Mouse (Mus musculus) fat pad, adult 2 months (tissue): ENCODE results near the gene Olfr1467.

ENCODE experiments used
- DNase-seq: peaks from one replicate; pipeline ENCODE4 v3.0.0-alpha.2; 2011; ENCODE audit warnings: low read depth, low spot score; ENCODE audit errors: extremely low read depth

Gene Olfr1467

GRCm38 (mm10) chr19:13361936-13362335 lies at the start of gene Olfr1467:
Gene Olfr1467 (plus strand): TSS chr19:13362236.
- no peak for DNase-seq

GRCm38 (mm10) chr19:13315441-13315840 lies 46.6 kb upstream of the Olfr1467 start, which contains the start of gene Olfr1465:
Gene Olfr1465 (minus strand): TSS chr19:13315541.
- DNase-seq, result no peak

GRCm38 (mm10) chr19:13338562-13338961 lies 23.5 kb upstream of the Olfr1467 start, which contains the start of gene Olfr1466:
Gene Olfr1466 (plus strand): TSS chr19:13338862.
- DNase-seq, result no peak

GRCm38 (mm10) chr19:13407549-13407948 lies 45.5 kb downstream of the Olfr1467 start, which contains the start of gene Olfr1469:
Gene Olfr1469 (plus strand): TSS chr19:13407849.
- no peak for DNase-seq
